Mouse (Mus musculus) MEL (cell line): ENCODE measurements around the gene Adipor2. TPM values are rescaled to one million over a fixed set of nuclear protein-coding genes. Genes with fewer than 3 reads are reported as not detected.

ENCODE experiments used
- DNase-seq: peaks from one replicate; pipeline ENCODE4 v3.0.0; 2011; ENCODE audit warnings: low read depth, low spot score
- H3K27ac ChIP-seq: 2 replicates; pipeline ENCODE4 v1.5.1; 2012; ENCODE audit warnings: low read depth, mild to moderate bottlenecking, control low read depth, low read length, moderate library complexity; ENCODE audit not compliant: control insufficient read depth
- H3K27me3 ChIP-seq, 2 experiments: fragments of 150-350 bp in 1 of 2; sonication (generic) in 1 of 2; 2 replicates each; pipeline ENCODE4 v1.6.1; 2012; ENCODE audit warnings: low read length in 2 of 2, mild to moderate bottlenecking in 2 of 2, improper control_type of control experiment in 1 of 2, moderate library complexity in 1 of 2; ENCODE audit not compliant: insufficient read depth in 2 of 2, control insufficient read depth in 1 of 2
- H3K36me3 ChIP-seq, 2 experiments: 2 replicates each; pipeline ENCODE4 v1.6.1; 2012 to 2014; ENCODE audit warnings: low read length in 2 of 2, improper control_type of control experiment in 1 of 2, inconsistent platforms in 1 of 2, mild to moderate bottlenecking in 1 of 2; ENCODE audit not compliant: insufficient read depth in 2 of 2, control insufficient read depth in 1 of 2
- H3K4me1 ChIP-seq, 2 experiments: fragments of 150-350 bp in 1 of 2; sonication (generic) in 1 of 2; 2 replicates each; pipeline ENCODE4 v1.6.1; 2012; ENCODE audit warnings: low read length in 2 of 2, improper control_type of control experiment in 1 of 2, mild to moderate bottlenecking in 1 of 2; ENCODE audit not compliant: insufficient read depth in 2 of 2, control insufficient read depth in 1 of 2
- H3K4me3 ChIP-seq, 2 experiments: fragments of 150-350 bp in 1 of 2; sonication (generic) in 1 of 2; 2 replicates each; pipeline ENCODE4 v1.5.1; 2012; ENCODE audit warnings: low read depth in 2 of 2, low read length in 2 of 2, mild to moderate bottlenecking in 2 of 2, moderate library complexity in 2 of 2, control low read depth in 1 of 2, improper control_type of control experiment in 1 of 2; ENCODE audit not compliant: control insufficient read depth in 1 of 2, insufficient read depth in 1 of 2
- H3K79me2 ChIP-seq: 2 replicates; pipeline ENCODE4 v1.6.1; 2012; ENCODE audit warnings: mild to moderate bottlenecking, low read length, moderate library complexity; ENCODE audit not compliant: control insufficient read depth, poor library complexity, insufficient read depth
- H3K9ac ChIP-seq: 2 replicates; pipeline ENCODE4 v1.6.1; 2012; ENCODE audit warnings: low read depth, mild to moderate bottlenecking, control low read depth, low read length, moderate library complexity; ENCODE audit not compliant: control insufficient read depth, poor library complexity, severe bottlenecking
- H3K9me3 ChIP-seq: fragments of 150-350 bp; sonication (generic); replicated peaks from 2 replicates; pipeline ENCODE4 v1.6.1; 2012; ENCODE audit warnings: mild to moderate bottlenecking, low read length, improper control_type of control experiment, moderate library complexity; ENCODE audit not compliant: insufficient read depth
- CHD1 ChIP-seq: IDR thresholded peaks from 2 replicates; pipeline ENCODE4 v1.6.1; 2012; ENCODE audit warnings: low read depth, mild to moderate bottlenecking, inconsistent platforms, low read length, improper control_type of control experiment
- CTCF ChIP-seq, 3 experiments: IDR thresholded peaks in 2 of 3; conservative IDR thresholded peaks in 1 of 3; 2 replicates each; pipeline ENCODE4 v1.5.1; 2011 to 2012; ENCODE audit warnings: low read length in 3 of 3, low read depth in 2 of 3, mild to moderate bottlenecking in 2 of 3, improper control_type of control experiment in 1 of 3, inconsistent platforms in 1 of 3, mixed read lengths in 1 of 3, moderate library complexity in 1 of 3; ENCODE audit not compliant: control insufficient read depth in 1 of 3, insufficient read depth in 1 of 3, poor library complexity in 1 of 3, severe bottlenecking in 1 of 3
- EP300 ChIP-seq, 2 experiments: IDR thresholded peaks; 2 replicates each; pipeline ENCODE4 v1.6.1; 2011; ENCODE audit warnings: improper control_type of control experiment in 2 of 2, low read length in 2 of 2, low read depth in 1 of 2, mild to moderate bottlenecking in 1 of 2
- GATA1 ChIP-seq: IDR thresholded peaks from 2 replicates; pipeline ENCODE4 v1.6.1; 2011; ENCODE audit warnings: low read depth, low read length, improper control_type of control experiment
- KAT2A ChIP-seq: conservative IDR thresholded peaks from 2 replicates; pipeline ENCODE4 v1.6.1; 2012; ENCODE audit warnings: low read depth, low read length, improper control_type of control experiment, inconsistent platforms
- MEF2A ChIP-seq: IDR thresholded peaks from 2 replicates; pipeline ENCODE4 v1.6.1; 2014; ENCODE audit warnings: low read depth, mild to moderate bottlenecking, inconsistent platforms, low read length, improper control_type of control experiment; ENCODE audit not compliant: poor library complexity, insufficient replicate concordance, severe bottlenecking; ENCODE audit errors: extremely low read depth
- MXI1 ChIP-seq: IDR thresholded peaks from 2 replicates; pipeline ENCODE4 v1.6.1; 2011; ENCODE audit warnings: mild to moderate bottlenecking, low read depth, low read length, improper control_type of control experiment
- MYB ChIP-seq: IDR thresholded peaks from 2 replicates; pipeline ENCODE4 v1.6.1; 2011; ENCODE audit warnings: mild to moderate bottlenecking, low read depth, low read length, improper control_type of control experiment
- MYC ChIP-seq: IDR thresholded peaks from 2 replicates; pipeline ENCODE4 v1.6.1; 2011; ENCODE audit warnings: low read depth, mild to moderate bottlenecking, low read length, improper control_type of control experiment, moderate library complexity
- NELFE ChIP-seq: IDR thresholded peaks from 2 replicates; pipeline ENCODE4 v1.6.1; 2011; ENCODE audit warnings: low read depth, low read length, improper control_type of control experiment
- RAD21 ChIP-seq: IDR thresholded peaks from 2 replicates; pipeline ENCODE4 v1.6.1; 2011; ENCODE audit warnings: mild to moderate bottlenecking, low read depth, low read length, improper control_type of control experiment
- SIN3A ChIP-seq: IDR thresholded peaks from 2 replicates; pipeline ENCODE4 v1.6.1; 2012; ENCODE audit warnings: low read length, improper control_type of control experiment, inconsistent platforms
- TAL1 ChIP-seq: IDR thresholded peaks from 2 replicates; pipeline ENCODE4 v1.6.1; 2012; ENCODE audit warnings: mild to moderate bottlenecking, inconsistent platforms, low read length, moderate library complexity, mixed read lengths
- TBP ChIP-seq: IDR thresholded peaks from 2 replicates; pipeline ENCODE4 v1.8.0; 2011; ENCODE audit warnings: low read depth, low read length, improper control_type of control experiment
- UBTF ChIP-seq: IDR thresholded peaks from 2 replicates; pipeline ENCODE4 v1.6.1; 2012; ENCODE audit warnings: low read depth, mild to moderate bottlenecking, inconsistent platforms, low read length, improper control_type of control experiment, moderate library complexity, borderline replicate concordance; ENCODE audit not compliant: insufficient read depth
- USF2 ChIP-seq, 2 experiments: IDR thresholded peaks; 2 replicates each; pipeline ENCODE4 v1.6.1; 2011 to 2012; ENCODE audit warnings: improper control_type of control experiment in 2 of 2, low read length in 2 of 2, borderline replicate concordance in 1 of 2, inconsistent platforms in 1 of 2, low read depth in 1 of 2, mild to moderate bottlenecking in 1 of 2; ENCODE audit not compliant: insufficient read depth in 1 of 2
- ZNF384 ChIP-seq: IDR thresholded peaks from 2 replicates; pipeline ENCODE4 v1.6.1; 2012; ENCODE audit warnings: low read depth, mild to moderate bottlenecking, inconsistent platforms, low read length, improper control_type of control experiment
- polyA plus RNA-seq, 2 experiments: library from polyadenylated mRNA; stranded (reverse) in 1 of 2; unstranded in 1 of 2; fragments of >175 nt in 1 of 2; fragments of >200 nt in 1 of 2; gene quantifications; 2 replicates each; pipeline versions ENCODE4 v1.2.1 to v1.2.4; 2012; ENCODE audit warnings: low replicate concordance in 2 of 2, low read depth in 1 of 2; ENCODE audit not compliant: insufficient read length in 2 of 2, insufficient read depth in 1 of 2, missing spikeins in 1 of 2
- total RNA-seq: library from RNA; depleted of rRNA; stranded (reverse); fragments of 300-350 nt; gene quantifications from 2 replicates; pipeline ENCODE4 v1.2.3, GENCODE M21; 2012

The Adipor2 gene
- total and polyA plus RNA-seq, 3 experiments: 37.6 to 41.3 TPM; not detected in 1

GRCm38 (mm10) chr6:119395421-119396308 is 21.8 kb downstream of the Adipor2 start:
- peak; percentile 74 for DNase-seq
- Histone ChIP-seq H3K27ac (peak overlapping the region; percentile 16; the same call in 1 of the 2 replicates), H3K4me3 (peak overlapping the region; percentile 14 to 50), H3K36me3 (peaks cover 0 to 7% of the 10 kb centered on the region in 2 experiments; a peak in 2 of 4 replicates), H3K27me3 (no peaks in the 10 kb centered on the region), H3K9me3 (no peaks in the 10 kb centered on the region), H3K4me1 (peaks cover 4 to 17% of the 10 kb centered on the region in 2 experiments), H3K9ac (no peak overlapping the region), H3K79me2 (no peaks in the 10 kb centered on the region)
- peak; percentile 67 for TF ChIP-seq ZNF384
- TF ChIP-seq RAD21: no peak
- TF ChIP-seq GATA1: peak; percentile 20; the same call in 1 of the 2 replicates
- no peak for TF ChIP-seq TAL1
- peak in 1 of 2 experiments; percentile 10; a peak in 1 of 4 replicates for TF ChIP-seq EP300 (IDR thresholded peaks at IDR 0.05; ENCODE audit: low read depth in 1 of 2, low read length in 2 of 2)
- peak; percentile 62; the same call in 1 of the 2 replicates for TF ChIP-seq TBP
- TF ChIP-seq KAT2A: no peak

- H3K27me3 ChIP-seq: no peaks in the 10 kb centered on the region
- no peak overlapping the region for H3K9ac ChIP-seq
- peaks cover 4 to 17% of the 10 kb centered on the region in 2 experiments for H3K4me1 ChIP-seq
- H3K9me3 ChIP-seq: no peaks in the 10 kb centered on the region
- peaks cover 0 to 11% of the 10 kb centered on the region in 2 experiments; a peak in 2 of 4 replicates for H3K36me3 ChIP-seq
- no peak overlapping the region for H3K4me3 ChIP-seq
- TF ChIP-seq MEF2A: no peak
- TF ChIP-seq TAL1: no peak
- TF ChIP-seq CTCF (IDR thresholded peaks at IDR 0.05 in 2 of 3, conservative IDR thresholded peaks at IDR 0.05 in 1 of 3; ENCODE audit: control insufficient read depth in 1 of 3, insufficient read depth in 1 of 3, low read depth in 2 of 3, low read length in 3 of 3, poor library complexity in 1 of 3, severe bottlenecking in 1 of 3): no peak
- TF ChIP-seq MYB: no peak
- no peak for TF ChIP-seq TBP
- no peak for TF ChIP-seq MXI1
- H3K27ac ChIP-seq: no peak overlapping the region
- no peak for DNase-seq
- peaks cover 8% of the 10 kb centered on the region for H3K79me2 ChIP-seq
These were observed 24.7 kb downstream of the Adipor2 start for GRCm38 (mm10) chr6:119392836-119393235.

GRCm38 (mm10) chr6:119390728-119391127 is 26.8 kb downstream of the Adipor2 start:
- H3K36me3 ChIP-seq: peaks cover 0 to 24% of the 10 kb centered on the region in 2 experiments; a peak in 2 of 4 replicates
- DNase-seq: no peak
- H3K27me3 ChIP-seq: no peaks in the 10 kb centered on the region
- no peak for TF ChIP-seq UBTF
- no peak for TF ChIP-seq MYC
- TF ChIP-seq NELFE: no peak
- no peak for TF ChIP-seq SIN3A
- no peak for TF ChIP-seq CHD1
- no peak for TF ChIP-seq USF2 (IDR thresholded peaks at IDR 0.05; ENCODE audit: borderline replicate concordance in 1 of 2, insufficient read depth in 1 of 2, low read depth in 1 of 2, low read length in 2 of 2)
- TF ChIP-seq KAT2A: no peak
- no peak for TF ChIP-seq RAD21
- H3K9ac ChIP-seq: no peak overlapping the region
- H3K27ac ChIP-seq: no peak overlapping the region
- H3K79me2 ChIP-seq: peaks cover 24% of the 10 kb centered on the region
- H3K9me3 ChIP-seq: no peaks in the 10 kb centered on the region
- no peak overlapping the region for H3K4me3 ChIP-seq
- peaks cover 1 to 14% of the 10 kb centered on the region in 2 experiments for H3K4me1 ChIP-seq
